Mouse (Mus musculus) C2C12 (cell line): ENCODE results near the gene Myh6.

Experiments used
- CTCF ChIP-seq: IDR thresholded peaks from one replicate; pipeline ENCODE4 v1.5.1; 2011; ENCODE audit not compliant: control insufficient read depth, insufficient read depth, insufficient read length
- USF1 ChIP-seq: IDR thresholded peaks from one replicate; pipeline ENCODE4 v1.6.1; 2011; ENCODE audit warnings: low read depth, mild to moderate bottlenecking, control low read depth, moderate library complexity

- no peak for TF ChIP-seq USF1
- no peak for TF ChIP-seq CTCF
Observed at GRCm38 (mm10) chr14:54893651-54894181, 73.0 kb downstream of the Myh6 start.
